Mouse (Mus musculus) spleen, postnatal 14 days (tissue): Measurements from ENCODE around the gene Sh3glb1.

Experiments
- DNase-seq, 2 experiments: peaks; one replicate each; pipeline ENCODE4 v3.0.0; 2021 to 2022; ENCODE audit warnings: low spot score in 2 of 2

The Sh3glb1 gene

DNA sequence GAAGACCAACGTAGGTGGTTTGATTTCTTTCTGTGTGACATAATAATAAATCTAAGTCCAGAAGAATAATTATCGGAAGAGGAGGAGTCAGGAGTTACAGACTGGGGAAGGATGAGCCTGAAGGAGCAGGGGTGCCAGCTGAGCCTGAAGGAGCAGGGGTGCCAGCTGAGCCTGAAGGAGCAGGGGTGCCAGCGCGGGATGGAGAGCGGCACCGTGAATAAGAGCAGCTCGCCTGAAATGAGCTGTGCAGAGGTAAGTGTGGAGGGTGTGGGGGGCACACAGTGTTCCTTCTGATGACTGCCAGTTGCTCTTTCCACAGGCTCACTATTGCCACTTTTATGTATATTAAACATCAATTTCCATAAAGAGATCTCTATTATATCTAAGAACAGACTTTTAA, 5.1 kb downstream of the Sh3glb1 start:
- no peak for DNase-seq

DNA sequence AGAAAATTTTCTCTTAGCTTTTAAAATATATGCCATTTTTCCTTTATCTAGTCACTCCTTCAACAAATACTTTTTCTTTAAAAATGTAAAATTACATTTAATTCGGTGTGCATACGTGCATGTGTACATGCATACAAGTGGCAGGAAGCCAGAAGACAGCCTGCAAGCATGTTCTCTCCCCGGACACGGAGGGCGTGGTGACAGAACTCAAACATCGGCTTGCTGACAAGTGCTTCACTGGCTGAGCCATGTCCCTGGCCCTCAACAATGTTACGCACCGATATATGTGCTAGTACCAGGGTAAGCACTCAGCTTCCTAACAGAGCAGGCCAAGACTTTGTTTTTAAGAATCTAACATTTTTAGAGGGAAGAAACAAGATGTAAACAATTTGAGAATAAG, 5.5 kb downstream of the Sh3glb1 start:
- DNase-seq, result no peak

DNA sequence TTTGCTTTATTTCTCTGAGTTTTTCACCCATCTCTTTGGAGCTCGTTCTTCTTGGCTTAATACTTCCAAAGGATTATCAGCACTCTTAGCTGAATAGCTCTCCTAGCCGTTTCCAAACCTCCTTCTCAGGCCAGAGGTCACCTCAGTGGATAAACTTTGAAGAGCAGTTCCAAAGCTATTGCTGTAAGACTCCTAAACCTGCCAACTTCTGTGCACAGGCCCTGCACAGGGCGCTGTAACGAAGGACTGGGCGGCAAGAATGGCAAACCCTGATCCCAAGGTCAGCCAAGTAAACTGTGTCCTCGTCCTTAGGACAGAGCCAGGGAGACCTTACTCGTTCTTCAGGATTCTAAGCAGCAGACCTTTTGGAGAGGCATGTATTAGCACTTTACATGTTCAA, 6.0 kb downstream of the Sh3glb1 start:
- DNase-seq, result no peak

DNA sequence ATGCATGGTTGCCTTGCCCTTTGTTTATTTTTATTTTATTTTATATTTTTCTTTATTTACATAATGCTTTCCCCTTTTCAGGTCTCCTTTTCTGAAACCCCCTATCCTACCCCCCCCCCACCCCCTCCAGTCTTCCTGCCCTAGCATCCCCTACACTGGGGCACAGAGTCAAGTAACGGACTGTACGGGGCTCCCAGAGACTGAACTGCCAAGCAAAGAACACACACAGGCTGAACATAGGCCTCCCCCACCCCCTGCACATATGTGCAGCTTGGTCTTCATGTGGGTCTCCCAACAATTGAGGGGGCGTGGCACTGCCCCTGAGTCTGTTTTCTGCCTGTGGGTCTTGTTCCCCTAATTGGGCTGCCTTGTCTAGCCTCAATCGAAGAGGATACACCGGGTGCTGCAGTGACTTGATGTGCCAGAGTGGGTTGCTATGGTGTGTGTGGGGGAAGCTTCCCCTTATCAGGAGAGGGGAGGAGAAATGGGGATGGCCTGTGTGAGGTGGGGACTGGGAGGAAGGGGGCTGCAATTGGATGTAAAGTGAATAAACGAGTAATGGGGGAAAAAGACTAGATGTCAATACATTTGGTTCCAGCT, 8.4 kb downstream of the Sh3glb1 start:
- DNase-seq, result no peak

DNA sequence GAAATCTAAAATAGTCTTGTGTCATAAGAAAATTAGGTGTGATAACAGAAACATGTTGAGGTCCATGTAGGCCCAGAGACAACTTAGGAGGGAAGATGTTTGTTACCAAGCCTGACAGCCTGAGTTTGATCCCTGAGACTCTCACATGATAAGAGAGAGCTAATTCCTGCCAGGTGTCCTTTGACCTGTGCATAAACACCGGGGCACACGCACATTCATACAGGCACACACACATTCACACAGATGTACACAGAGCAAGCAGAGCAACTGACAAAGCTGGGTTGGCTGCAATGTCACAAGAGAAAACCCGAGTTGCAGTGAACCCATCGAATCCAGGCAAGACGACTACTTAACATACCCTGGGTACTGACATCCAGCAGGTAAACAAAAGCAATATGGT, 11.5 kb downstream of the Sh3glb1 start:
- no peak for DNase-seq

DNA sequence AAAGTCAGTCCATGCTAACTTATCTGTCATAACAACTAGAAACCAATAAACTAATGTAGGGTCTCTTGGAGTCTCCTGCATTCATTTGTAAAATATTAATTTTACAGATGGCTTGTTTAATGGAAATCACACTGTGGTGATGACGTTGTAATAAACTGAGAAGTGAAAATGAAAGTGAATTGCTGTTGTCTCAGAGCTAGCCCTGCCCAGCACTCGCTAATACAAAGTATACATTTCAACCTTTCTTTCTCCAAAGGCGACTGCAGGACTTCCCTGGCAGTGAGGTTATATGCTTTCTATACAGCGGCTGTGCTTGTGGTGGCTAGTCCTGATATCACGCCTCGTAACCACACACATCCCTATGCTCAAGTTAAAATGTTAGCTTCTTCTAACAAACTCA, 16.2 kb downstream of the Sh3glb1 start:
- DNase-seq, result no peak

DNA sequence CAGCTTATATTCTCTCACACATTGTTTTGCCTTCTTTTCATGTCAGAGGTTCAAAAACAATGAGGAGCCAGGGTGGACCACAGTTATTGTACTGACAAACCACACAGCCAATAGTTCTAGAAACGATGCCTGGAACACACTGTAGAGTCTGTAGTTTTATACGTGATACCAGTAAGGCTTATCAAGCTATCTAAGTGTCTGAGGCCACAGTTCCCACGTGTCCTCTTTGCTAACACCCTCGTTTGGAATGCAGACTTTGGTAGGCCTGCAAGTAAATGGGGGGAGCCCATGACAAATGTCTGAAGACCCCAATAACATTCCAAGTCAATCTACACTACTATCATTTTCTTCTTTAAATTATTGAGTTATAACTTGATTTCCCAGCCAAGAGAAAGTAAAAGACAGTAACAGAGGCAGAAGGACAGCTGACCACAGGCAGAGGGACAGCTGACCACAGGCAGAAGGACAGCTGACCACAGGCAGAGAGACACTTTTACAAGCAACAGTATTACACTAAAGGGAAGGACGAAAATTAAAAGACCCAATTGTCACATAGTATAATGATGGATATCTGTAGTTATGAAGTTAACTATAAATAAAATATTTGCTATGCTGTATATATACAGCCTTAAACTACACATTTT, 21.2 kb downstream of the Sh3glb1 start:
- DNase-seq, result no peak

DNA sequence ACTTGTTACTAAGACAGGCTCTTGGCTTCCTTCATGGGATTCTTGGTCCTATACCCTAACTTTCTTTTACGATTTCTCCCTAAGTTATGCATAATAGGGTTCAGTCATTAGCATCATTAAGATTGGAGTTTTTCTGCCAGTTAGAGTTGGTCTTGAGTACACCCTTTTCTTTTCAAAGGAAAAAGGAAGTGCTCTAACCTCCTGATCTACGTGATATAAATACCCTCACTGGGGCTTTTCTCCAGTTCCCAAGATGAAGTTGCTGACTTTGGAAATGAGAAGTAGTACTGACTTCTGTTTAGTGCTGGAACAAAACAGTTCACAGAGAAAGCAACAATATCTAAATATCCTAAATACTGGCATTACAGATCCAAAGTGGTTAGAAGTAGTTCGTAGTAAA, 22.2 kb downstream of the Sh3glb1 start:
- no peak for DNase-seq

DNA sequence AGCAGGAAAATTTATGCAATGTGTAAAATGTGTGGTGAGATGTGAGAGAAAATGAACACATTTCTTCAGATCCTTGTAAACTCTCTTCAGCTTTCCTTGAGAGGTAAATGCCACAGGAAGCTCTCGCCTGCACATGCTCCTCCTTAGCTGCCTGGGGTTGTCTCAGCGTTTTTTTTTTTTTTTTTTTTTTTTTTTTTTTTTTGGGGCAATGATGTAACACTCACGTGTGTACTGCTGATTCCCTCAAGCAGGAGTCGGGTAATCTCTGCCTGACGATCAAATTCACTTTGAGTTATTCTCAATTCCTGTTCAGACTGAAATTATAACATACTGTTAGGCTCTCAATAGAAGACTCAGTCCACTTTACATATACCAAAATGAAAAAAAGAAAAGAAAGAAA, 23.0 kb downstream of the Sh3glb1 start:
- DNase-seq, result no peak

DNA sequence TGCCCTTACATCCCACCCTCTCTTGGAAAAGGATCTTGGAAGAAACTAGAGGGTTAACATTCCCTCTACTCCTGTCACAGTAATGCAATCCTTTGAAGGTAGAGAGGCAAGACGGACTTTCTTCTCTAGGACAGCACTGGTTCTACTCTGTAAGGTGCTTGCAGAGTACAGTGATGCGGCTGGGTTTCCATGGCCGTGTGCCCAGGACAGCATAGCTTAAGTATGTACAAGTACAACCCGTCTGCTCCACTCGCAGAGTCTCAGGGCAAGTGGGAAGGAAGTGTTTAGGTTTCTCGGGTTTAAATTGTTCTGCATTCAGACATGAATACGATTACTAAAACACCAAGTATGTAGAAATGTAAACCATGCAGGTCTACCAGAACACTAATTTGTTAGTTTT, 25.2 kb downstream of the Sh3glb1 start:
- DNase-seq, result no peak

DNA sequence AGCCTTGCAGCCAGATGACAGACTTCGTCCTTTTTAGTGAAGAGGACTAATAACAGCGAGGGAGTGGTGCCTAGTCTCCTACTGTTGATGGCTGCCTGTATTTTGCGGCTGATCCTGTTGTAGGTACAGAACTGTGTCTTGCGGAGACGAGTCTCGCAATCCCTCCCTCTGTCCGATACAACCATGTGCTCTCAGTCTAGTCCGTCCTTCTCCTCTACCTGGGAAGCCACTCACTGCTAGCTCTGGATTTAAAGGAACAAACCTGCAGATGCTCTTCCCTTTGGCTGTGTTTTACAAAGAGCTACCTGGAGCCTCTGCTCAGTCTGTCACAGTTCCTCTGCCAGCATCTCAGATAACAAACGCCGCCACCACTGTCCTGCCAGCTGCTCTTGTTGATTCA, 26.1 kb downstream of the Sh3glb1 start:
- no peak for DNase-seq

DNA sequence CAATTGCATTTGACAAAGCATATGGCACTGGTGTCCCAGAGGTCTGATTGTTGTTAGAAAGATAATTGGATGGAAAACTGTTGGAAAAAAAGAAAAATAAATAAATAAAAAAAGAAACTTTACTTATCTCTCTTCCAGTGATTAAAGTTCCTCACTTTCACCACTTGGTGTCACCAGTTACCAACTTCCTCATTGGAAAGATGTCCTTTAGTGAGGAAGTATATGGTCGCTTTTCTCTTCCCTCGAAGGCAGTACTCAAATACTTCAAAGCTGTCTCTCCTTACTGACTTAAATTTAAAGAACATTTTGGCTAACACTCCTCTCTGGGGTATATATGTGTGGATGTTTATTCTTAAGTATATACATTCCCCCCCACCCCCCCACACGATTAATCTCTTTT, 28.1 kb downstream of the Sh3glb1 start:
- DNase-seq, result no peak

DNA sequence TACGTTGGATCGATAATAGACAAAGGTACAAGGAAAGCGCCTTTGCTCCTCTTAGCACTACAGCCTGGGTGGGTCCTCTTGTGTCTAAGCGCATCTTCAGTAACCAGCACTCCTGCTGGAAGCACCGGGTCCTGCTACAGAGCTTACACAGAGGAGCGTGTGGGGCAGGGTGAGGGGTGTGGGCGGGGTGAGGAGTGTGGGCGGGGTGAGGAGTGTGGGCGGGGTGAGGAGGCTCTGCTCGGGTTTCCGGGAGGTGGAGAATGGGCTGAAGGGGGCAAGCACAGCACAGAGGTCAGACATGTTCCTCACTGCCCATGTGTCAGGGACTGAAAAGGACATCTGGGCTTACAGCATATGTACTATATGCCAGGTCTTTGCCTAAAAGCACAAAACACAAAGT, 30.9 kb downstream of the Sh3glb1 start:
- DNase-seq, result peak in 1 of 2 experiments; percentile 40

DNA sequence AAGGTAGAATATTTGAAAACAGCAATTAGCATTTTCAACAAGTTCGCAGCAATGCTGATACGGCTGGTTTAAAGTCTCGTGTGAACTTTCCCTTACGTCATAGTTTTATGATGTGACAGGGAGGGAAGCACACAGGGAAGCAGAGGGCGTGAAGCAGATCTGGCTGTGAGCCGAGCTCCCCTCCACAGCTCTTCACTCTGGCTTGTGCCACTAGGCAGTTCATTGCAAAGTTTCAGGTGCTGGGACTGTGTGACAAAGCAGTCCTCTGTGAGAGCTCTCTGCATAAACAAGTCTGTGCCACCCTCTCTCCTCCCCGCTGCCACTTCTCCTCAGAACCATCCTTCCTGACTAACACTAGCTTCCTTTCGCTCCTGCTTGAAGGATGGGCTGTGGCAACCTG, 31.9 kb downstream of the Sh3glb1 start:
- DNase-seq, result no peak

DNA sequence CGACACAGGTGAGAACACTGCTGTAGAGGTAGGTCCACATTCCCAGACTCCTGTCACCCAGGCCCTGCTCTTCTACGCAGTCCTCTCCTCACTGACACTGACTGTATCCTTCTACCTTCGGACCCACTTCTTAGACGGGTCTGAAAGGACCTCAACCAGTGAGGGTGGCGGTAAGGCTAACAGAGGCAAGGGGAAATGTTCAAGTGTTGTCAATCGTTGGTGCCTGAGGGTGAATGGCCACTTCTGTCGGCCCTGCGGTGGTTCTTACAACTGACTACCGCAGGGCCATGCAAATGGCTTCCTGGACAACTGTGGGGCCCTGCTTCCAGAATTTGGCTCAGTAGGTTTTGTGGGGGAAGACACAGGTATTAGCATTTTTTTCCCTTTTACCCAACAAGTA, 32.5 kb downstream of the Sh3glb1 start:
- DNase-seq, result no peak

DNA sequence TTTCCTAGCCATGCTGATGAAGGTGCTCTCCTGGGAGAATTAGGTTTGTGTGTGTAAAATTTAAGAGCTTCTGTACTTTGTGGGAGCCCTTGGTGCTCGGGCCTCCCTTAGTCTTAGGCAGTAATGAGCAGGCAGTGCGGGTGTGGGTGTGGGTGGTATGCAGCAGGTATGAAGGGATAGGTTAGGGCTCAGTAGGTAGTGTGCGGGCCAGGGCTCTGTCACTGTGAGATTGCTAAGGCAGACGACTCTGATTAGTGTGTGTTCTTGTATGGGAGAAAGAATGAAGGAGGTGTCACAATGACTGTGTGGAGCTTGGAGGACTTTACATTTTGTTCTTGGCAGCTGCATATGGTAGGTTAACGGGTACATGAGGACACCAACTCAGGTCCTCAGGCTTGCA, 34.0 kb downstream of the Sh3glb1 start:
- no peak for DNase-seq

DNA sequence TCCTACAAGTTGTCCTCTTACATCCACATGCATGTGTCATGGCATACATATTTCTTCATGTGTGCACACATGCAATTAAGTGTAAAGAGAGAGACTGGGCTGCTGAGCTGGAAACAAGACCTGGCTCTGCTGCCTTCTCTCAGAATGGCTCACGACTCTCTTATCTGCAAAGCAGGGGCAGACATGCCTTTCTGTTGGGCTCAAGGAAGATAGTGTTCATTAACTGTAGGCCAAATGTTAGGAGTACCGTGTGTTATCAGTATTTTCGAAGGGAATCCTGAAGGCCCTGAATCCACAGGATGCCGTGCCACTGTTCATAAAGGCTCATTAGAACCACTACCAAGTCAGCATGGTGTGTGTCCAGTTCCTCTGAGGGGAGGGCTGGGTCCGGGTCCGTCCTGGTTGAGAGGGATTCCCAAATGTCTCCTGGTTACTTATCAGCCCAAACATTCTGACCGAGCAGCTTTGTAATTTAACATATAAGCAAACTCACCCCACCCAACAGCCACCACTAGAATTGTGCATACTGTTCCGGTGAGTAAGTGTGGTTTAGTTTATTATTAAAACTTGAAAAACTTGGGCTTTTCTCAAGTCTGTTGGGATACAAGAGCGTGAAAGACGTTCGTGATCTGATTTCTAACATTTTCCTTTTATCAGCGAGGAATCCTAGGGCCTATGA, 36.9 kb downstream of the Sh3glb1 start:
- no peak for DNase-seq

DNA sequence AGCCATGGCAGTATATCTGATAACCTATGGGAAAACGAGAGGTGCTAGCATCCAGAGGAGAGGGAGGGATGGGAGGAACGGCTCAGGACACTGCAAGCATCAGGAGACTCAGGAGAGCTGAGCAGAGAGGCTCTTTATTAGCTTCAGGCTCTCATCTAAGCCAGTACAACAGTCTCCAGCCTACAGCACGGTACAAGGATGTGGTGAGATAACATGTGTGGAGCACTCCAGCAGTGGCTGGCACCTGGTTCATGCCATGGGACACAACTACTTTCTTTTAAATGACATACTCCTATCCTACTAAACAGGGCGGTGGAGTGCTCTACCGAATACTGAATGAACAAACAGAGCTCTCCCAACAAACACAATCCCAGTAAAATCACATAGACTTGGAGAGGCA, 38.6 kb downstream of the Sh3glb1 start:
- DNase-seq, result no peak

DNA sequence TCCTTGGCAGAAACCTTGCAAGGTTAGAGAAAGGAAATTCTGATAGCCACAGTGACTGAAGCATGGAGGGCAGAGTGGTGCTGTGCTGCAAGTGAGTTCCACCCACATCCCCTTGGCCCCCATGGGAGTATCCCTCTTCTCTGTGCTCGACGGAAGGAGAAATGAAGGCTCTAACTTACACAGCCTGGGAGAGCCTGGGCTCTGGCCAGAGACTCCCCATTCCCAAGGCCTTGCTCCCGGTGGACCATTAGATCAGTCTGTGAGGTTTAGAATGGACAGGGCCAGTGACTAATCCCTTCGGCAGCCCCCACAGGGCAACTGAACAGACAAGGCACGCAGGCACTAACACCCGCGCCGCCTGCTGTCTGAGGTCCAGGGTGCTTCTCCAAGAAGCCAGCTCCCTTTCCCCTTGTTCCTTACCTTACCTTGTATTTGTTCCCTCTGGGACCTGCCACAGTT, 40.4 kb downstream of the Sh3glb1 start:
- no peak for DNase-seq

DNA sequence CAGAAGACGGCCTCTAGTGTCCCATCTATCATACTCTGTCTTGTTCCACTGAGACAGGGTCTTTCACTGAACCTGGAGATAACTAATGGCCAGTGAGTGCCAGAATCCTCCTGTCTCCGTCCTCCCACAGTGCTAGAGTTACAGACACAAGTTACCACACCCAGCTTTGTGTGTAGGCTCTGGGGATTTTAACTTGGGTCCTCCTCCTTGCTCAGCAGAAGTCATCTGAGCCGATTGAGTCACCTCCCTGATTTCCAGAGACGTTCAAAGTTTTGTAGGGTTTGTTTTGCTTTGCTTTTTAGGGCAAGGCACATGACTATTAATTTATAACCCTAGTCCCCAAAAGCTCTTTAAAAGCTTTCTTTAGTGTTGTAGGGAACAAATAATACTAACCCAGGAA, 41.0 kb downstream of the Sh3glb1 start:
- no peak for DNase-seq

DNA sequence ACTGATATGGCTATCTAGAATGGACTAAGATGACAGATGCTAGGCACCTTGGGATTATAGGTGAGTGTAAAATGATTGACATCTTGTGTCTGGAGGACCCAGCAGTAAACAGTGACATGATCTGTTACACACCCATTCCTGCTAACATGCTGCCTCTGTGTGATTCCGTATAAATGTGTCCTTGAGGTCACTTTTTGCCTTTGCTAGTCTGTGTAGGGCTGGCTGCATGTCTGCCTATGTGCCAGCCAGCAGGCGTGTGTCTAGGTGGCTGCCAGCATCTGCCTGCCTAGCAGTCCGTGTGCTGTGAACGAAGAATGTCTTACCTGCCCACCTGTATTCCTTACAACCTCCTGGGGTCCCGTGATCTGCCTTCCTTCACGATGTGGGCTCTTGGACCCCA, 42.4 kb downstream of the Sh3glb1 start:
- DNase-seq, result no peak

DNA sequence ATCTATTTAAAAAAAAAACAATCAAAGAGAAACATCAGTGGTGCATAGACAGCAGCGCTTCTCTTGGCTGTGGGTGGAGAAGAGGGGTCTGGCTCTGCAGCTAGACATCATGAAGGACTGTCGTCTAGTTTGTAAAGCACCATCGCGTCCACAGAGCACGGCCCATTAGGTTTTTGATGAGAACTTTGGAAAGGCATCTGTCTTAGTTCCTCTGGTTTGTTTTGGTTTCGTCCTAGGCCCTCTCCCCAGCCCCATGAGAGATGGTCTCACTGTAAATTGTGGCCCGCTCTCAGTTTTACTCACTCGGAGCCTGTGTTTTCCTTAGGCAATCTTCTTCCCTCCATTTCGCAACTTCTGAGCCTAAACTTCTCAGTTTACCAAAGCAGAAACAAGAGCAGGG, 43.9 kb downstream of the Sh3glb1 start:
- no peak for DNase-seq

DNA sequence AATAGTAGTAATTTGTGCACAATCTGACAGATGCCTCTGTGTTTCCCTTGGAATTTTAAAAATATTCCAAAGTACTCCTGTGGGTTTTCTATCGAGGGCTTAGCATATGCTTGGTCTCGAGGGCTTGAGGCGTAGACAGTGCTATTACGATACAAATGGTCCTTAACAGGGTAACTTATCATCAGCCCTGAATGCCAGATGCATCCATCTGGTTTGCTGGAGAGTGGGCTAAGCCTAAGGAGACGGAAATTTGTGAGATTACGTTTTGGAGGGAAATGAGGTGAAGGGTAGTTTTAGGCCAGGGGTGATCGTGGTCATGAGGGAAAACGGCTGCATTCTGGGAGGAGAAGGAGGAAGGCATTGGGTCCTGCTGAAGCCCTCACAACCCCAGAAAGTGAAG, 48.1 kb downstream of the Sh3glb1 start:
- DNase-seq, result no peak
